Mouse (Mus musculus) forebrain, embryonic 16.5 days (tissue): ENCODE results near the gene L3mbtl2. TPM values are rescaled to one million over a fixed set of nuclear protein-coding genes. Genes with fewer than 3 reads are reported as not detected.

Experiments used
- ATAC-seq: fragments of 200-750 bp; cut with Nextera tagmentation; 2 replicates; pipeline ENCODE4 v1.8.0; 2017; ENCODE audit warnings: mild to moderate bottlenecking, moderate library complexity
- H3K27ac ChIP-seq: fragments of 300-500 bp; sonication (generic); 2 replicates; pipeline ENCODE4 v1.5.1; 2014; ENCODE audit warnings: low read length, control low read depth
- H3K27me3 ChIP-seq: fragments of 300-500 bp; sonication (generic); replicated peaks from 2 replicates; pipeline ENCODE4 v1.6.1; 2014; ENCODE audit warnings: low read length; ENCODE audit not compliant: control insufficient read depth, insufficient read depth
- H3K36me3 ChIP-seq: fragments of 300-500 bp; sonication (generic); 2 replicates; pipeline ENCODE4 v1.6.1; 2014; ENCODE audit not compliant: control insufficient read depth, insufficient read depth
- H3K4me1 ChIP-seq: fragments of 300-500 bp; sonication (generic); replicated peaks from 2 replicates; pipeline ENCODE4 v1.6.1; 2014; ENCODE audit warnings: low read length; ENCODE audit not compliant: control insufficient read depth, insufficient read depth
- H3K4me2 ChIP-seq: fragments of 300-500 bp; sonication (generic); 2 replicates; pipeline ENCODE4 v1.6.1; 2014; ENCODE audit warnings: mild to moderate bottlenecking, low read length, control low read depth
- H3K4me3 ChIP-seq: fragments of 300-500 bp; sonication (generic); replicated peaks from 2 replicates; pipeline ENCODE4 v1.5.1; 2014; ENCODE audit warnings: mild to moderate bottlenecking, low read length, control low read depth
- H3K9ac ChIP-seq: fragments of 300-500 bp; sonication (generic); replicated peaks from 2 replicates; pipeline ENCODE4 v1.6.1; 2014; ENCODE audit warnings: low read depth, low read length, control low read depth
- H3K9me3 ChIP-seq: fragments of 300-500 bp; sonication (generic); 2 replicates; pipeline ENCODE4 v1.6.1; 2016; ENCODE audit warnings: low read length; ENCODE audit not compliant: control insufficient read depth
- WGBS: fragments of 180-500 bp; shearing (Covaris S2); extraction: QIAGEN DNeasy Blood & Tissue Kit; methylation state at CpG from one replicate; pipeline ENCODE4 v1.1.7; 2014; 5-methylcytosine and 5-hydroxymethylcytosine counted together
- polyA plus RNA-seq: library from polyadenylated mRNA; unstranded; fragments of >200 nt; fragmentation: Nextera tagmentation; extraction: Ambion mirVana; gene quantifications from 2 replicates; pipeline ENCODE4 v1.2.1, GENCODE M21; 2015

L3mbtl2 gene
- 30.8 and 32.7 TPM in 2 replicates for polyA plus RNA-seq

GRCm38 (mm10) chr15:81663697-81664561 is at the start of gene L3mbtl2:
L3mbtl2 (plus strand) TSS chr15:81663889.
- no peaks in the 10 kb centered on the region for H3K9me3 ChIP-seq
- peak within 1 kb of the TSS; percentile 71 for H3K27ac ChIP-seq
- under 1% methylated on average over 55 of the region's 55 CpGs for WGBS
- peak; percentile 100 for ATAC-seq
- H3K4me3 ChIP-seq, result peak within 1 kb of the TSS; percentile 92
- H3K4me1 ChIP-seq, result peaks cover 9% of the 10 kb centered on the region
- no peaks in the 10 kb centered on the region for H3K27me3 ChIP-seq
- peak within 1 kb of the TSS; percentile 79 for H3K9ac ChIP-seq
- peak within 1 kb of the TSS; percentile 95 for H3K4me2 ChIP-seq
- H3K36me3 ChIP-seq, result peaks cover 9% of the 10 kb centered on the region

GRCm38 (mm10) chr15:81649516-81650455 is 13.9 kb upstream of the L3mbtl2 start:
- no peak overlapping the region for H3K9ac ChIP-seq
- no peaks in the 10 kb centered on the region for H3K4me1 ChIP-seq
- peaks cover 40% of the 10 kb centered on the region for H3K36me3 ChIP-seq
- WGBS, result 93% methylated on average over 8 of the region's 8 CpGs
- H3K9me3 ChIP-seq, result no peaks in the 10 kb centered on the region
- no peaks in the 10 kb centered on the region for H3K27me3 ChIP-seq
- no peak for ATAC-seq
- no peak overlapping the region for H3K4me2 ChIP-seq
- no peak overlapping the region for H3K4me3 ChIP-seq
- no peak overlapping the region for H3K27ac ChIP-seq

- no peak for ATAC-seq
- Histone ChIP-seq H3K4me3 (no peak overlapping the region), H3K27me3 (no peaks in the 10 kb centered on the region), H3K4me1 (no peaks in the 10 kb centered on the region), H3K9me3 (no peaks in the 10 kb centered on the region), H3K4me2 (no peak overlapping the region), H3K9ac (no peak overlapping the region), H3K36me3 (peaks cover 33% of the 10 kb centered on the region), H3K27ac (no peak overlapping the region)
- WGBS, result 74% methylated on average over 7 of the region's 7 CpGs
Measured at GRCm38 (mm10) chr15:81650636-81651035, 13.1 kb upstream of the L3mbtl2 start.

- Histone ChIP-seq H3K27ac (no peak overlapping the region), H3K9me3 (no peaks in the 10 kb centered on the region), H3K4me1 (peaks cover 9% of the 10 kb centered on the region), H3K36me3 (no peaks in the 10 kb centered on the region), H3K9ac (no peak overlapping the region), H3K4me3 (no peak overlapping the region), H3K4me2 (no peak overlapping the region), H3K27me3 (no peaks in the 10 kb centered on the region)
- no peak for ATAC-seq
- WGBS, result 91% methylated on average over 2 of the region's 2 CpGs
Measured at GRCm38 (mm10) chr15:81661701-81662100, 2.0 kb upstream of the L3mbtl2 start.

GRCm38 (mm10) chr15:81663281-81663680 is 408 bp upstream of the L3mbtl2 start:
- H3K9ac ChIP-seq, result no peak overlapping the region
- peaks cover 9% of the 10 kb centered on the region for H3K4me1 ChIP-seq
- 67% methylated on average over 10 of the region's 10 CpGs for WGBS
- H3K36me3 ChIP-seq, result peaks cover 7% of the 10 kb centered on the region; the same call in 1 of the 2 replicates
- H3K9me3 ChIP-seq, result no peaks in the 10 kb centered on the region
- peak overlapping the region; percentile 92 for H3K4me3 ChIP-seq
- no peak overlapping the region for H3K27ac ChIP-seq
- H3K27me3 ChIP-seq, result no peaks in the 10 kb centered on the region
- H3K4me2 ChIP-seq, result peak overlapping the region; percentile 43
- peak; percentile 7; the same call in 1 of the 2 replicates for ATAC-seq

GRCm38 (mm10) chr15:81666957-81667356 is 3.3 kb downstream of the L3mbtl2 start:
- ATAC-seq, result no peak
- no peak overlapping the region for H3K4me2 ChIP-seq
- H3K36me3 ChIP-seq, result peaks cover 15% of the 10 kb centered on the region
- no peak overlapping the region for H3K9ac ChIP-seq
- no peak overlapping the region for H3K27ac ChIP-seq
- H3K27me3 ChIP-seq, result no peaks in the 10 kb centered on the region
- WGBS, result 92% methylated on average over 10 of the region's 10 CpGs
- H3K4me1 ChIP-seq, result peaks cover 9% of the 10 kb centered on the region
- H3K4me3 ChIP-seq, result no peak overlapping the region
- no peaks in the 10 kb centered on the region for H3K9me3 ChIP-seq

- Histone ChIP-seq H3K9ac (no peak overlapping the region), H3K9me3 (no peaks in the 10 kb centered on the region), H3K4me1 (peaks cover under 1% of the 10 kb centered on the region; the same call in 1 of the 2 replicates), H3K4me2 (no peak overlapping the region), H3K27me3 (no peaks in the 10 kb centered on the region), H3K36me3 (peaks cover 19% of the 10 kb centered on the region), H3K4me3 (no peak overlapping the region), H3K27ac (no peak overlapping the region)
- 81% methylated on average over 4 of the region's 4 CpGs for WGBS
- ATAC-seq, result no peak
Measured at GRCm38 (mm10) chr15:81670231-81670640, 6.5 kb downstream of the L3mbtl2 start.

GRCm38 (mm10) chr15:81676637-81677036 is 12.9 kb downstream of the L3mbtl2 start:
- WGBS, result 87% methylated on average over 3 of the region's 3 CpGs
- no peak for ATAC-seq
- Histone ChIP-seq H3K4me1 (no peaks in the 10 kb centered on the region), H3K4me2 (no peak overlapping the region), H3K9me3 (no peaks in the 10 kb centered on the region), H3K36me3 (peaks cover 9% of the 10 kb centered on the region; the same call in 1 of the 2 replicates), H3K27ac (no peak overlapping the region), H3K27me3 (no peaks in the 10 kb centered on the region), H3K9ac (no peak overlapping the region), H3K4me3 (no peak overlapping the region)

GRCm38 (mm10) chr15:81680301-81680805 is 16.7 kb downstream of the L3mbtl2 start:
- 95% methylated on average over 4 of the region's 4 CpGs for whole genome bisulfite sequencing

More at GRCm38 (mm10) chr15:81680301-81680805, 16.7 kb downstream of the L3mbtl2 start:
- H3K9me3 ChIP-seq, result no peaks in the 10 kb centered on the region
- H3K4me2 ChIP-seq, result no peak overlapping the region
- no peak overlapping the region for H3K27ac ChIP-seq
- H3K9ac ChIP-seq, result no peak overlapping the region
- no peaks in the 10 kb centered on the region for H3K4me1 ChIP-seq
- H3K36me3 ChIP-seq, result peaks cover 15% of the 10 kb centered on the region
- no peaks in the 10 kb centered on the region for H3K27me3 ChIP-seq
- H3K4me3 ChIP-seq, result no peak overlapping the region
- no peak for ATAC-seq
